Mouse (Mus musculus) lung, postnatal 0 days (tissue): ENCODE results near the gene Cpm. TPM values are rescaled to one million over a fixed set of nuclear protein-coding genes. Genes with fewer than 3 reads are reported as not detected.

ENCODE experiments used
- ATAC-seq: fragments of 200-750 bp; cut with Nextera tagmentation; 2 replicates; pipeline ENCODE4 v1.8.0; 2017; ENCODE audit warnings: moderate library complexity
- DNase-seq: peaks from one replicate; pipeline ENCODE4 v3.0.0-alpha.2; 2016; ENCODE audit warnings: low spot score
- H3K27ac ChIP-seq: fragments of 300-500 bp; sonication (generic); 2 replicates; pipeline ENCODE4 v1.5.1; 2014; ENCODE audit warnings: antibody characterized with exemption, mild to moderate bottlenecking, low read length, mixed read lengths
- H3K27me3 ChIP-seq: fragments of 300-500 bp; sonication (generic); replicated peaks from 2 replicates; pipeline ENCODE4 v1.6.1; 2014; ENCODE audit warnings: low read length, mixed read lengths; ENCODE audit not compliant: insufficient read depth
- H3K36me3 ChIP-seq: fragments of 300-500 bp; sonication (generic); 2 replicates; pipeline ENCODE4 v1.6.1; 2014; ENCODE audit warnings: low read length, mixed read lengths; ENCODE audit not compliant: insufficient read depth
- H3K4me1 ChIP-seq: fragments of 300-500 bp; sonication (generic); 2 replicates; pipeline ENCODE4 v1.6.1; 2014; ENCODE audit warnings: antibody characterized with exemption, low read depth, low read length, mixed read lengths; ENCODE audit not compliant: insufficient read depth
- H3K4me2 ChIP-seq: fragments of 300-500 bp; sonication (generic); replicated peaks from 2 replicates; pipeline ENCODE4 v1.6.1; 2014; ENCODE audit warnings: low read depth, mild to moderate bottlenecking, low read length, moderate library complexity, mixed read lengths
- H3K4me3 ChIP-seq: fragments of 300-500 bp; sonication (generic); 2 replicates; pipeline ENCODE4 v1.5.1; 2014; ENCODE audit warnings: low read depth, low read length
- H3K9ac ChIP-seq: fragments of 300-500 bp; sonication (generic); replicated peaks from 2 replicates; pipeline ENCODE4 v1.6.1; 2014; ENCODE audit warnings: low read depth, mild to moderate bottlenecking
- H3K9me3 ChIP-seq: fragments of 300-500 bp; sonication (generic); 2 replicates; pipeline ENCODE4 v1.6.1; 2016; ENCODE audit warnings: low read length, mixed read lengths
- CTCF ChIP-seq: IDR thresholded peaks from 2 replicates; pipeline ENCODE4 v1.5.1; 2016; ENCODE audit warnings: antibody characterized with exemption, mild to moderate bottlenecking
- EP300 ChIP-seq: IDR thresholded peaks from 2 replicates; pipeline ENCODE4 v1.6.1; 2016; ENCODE audit warnings: antibody characterized with exemption, mild to moderate bottlenecking, control low read depth
- WGBS: fragments of 180-500 bp; shearing (Covaris S2); extraction: QIAGEN DNeasy Blood & Tissue Kit; methylation state at CpG from one replicate; pipeline ENCODE4 v1.1.7; 2014; 5-methylcytosine and 5-hydroxymethylcytosine counted together
- polyA plus RNA-seq: library from polyadenylated mRNA; unstranded; fragments of >200 nt; fragmentation: Nextera tagmentation; extraction: Ambion mirVana; gene quantifications from 2 replicates; pipeline ENCODE4 v1.2.1, GENCODE M21; 2015

Gene Cpm
- polyA plus RNA-seq, 1 experiment from 2014 or later: 250 TPM

DNA sequence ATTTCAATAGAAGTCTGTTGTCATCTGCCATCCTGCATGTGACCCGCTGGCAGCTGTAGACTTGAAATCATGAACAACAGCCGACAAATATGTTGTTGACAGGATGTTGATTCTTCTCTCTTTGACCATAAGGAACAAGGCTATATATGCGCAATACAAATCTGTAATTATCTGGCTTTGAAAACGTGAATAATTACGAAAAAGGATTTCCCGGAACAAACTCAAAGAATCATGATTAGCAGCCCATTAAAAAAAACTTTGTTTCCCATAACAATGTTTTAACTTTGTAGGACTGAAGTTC is 27.3 kb downstream of the Cpm start:
- no peak overlapping the region for H3K4me2 ChIP-seq

DNA sequence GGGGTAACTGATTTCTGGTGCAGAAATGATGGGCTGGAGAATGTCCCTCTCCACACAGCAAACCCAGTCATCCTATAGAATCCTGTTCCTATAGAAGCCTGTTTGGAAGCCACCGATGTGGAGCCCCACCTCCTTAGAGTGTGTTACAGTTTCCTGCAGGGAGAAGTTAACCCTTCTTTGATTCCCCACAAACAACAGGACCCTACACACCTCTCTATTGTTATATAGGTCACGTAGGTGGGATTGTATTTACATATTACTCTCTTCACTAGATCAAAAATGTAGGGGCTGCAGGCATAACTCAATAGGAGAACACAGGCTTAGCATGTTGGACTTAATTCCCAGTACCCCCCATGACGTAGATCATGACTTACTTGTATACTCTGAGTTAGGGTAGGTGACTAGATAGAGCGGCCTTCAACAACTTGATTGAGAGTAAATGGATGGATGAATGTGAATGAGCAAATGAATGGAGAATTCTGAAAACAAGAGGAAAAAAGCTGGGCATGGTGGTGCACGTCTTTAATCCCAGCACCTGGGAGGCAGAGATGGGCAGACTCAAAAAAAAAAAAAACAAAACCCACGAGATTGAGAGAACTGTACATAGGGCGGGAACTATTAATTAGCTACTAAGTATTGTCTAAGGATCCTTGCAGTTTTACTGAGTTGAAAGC is 27.8 kb downstream of the Cpm start:
- H3K9ac ChIP-seq: no peak overlapping the region
- H3K4me1 ChIP-seq: no peaks in the 10 kb centered on the region
- no peaks in the 10 kb centered on the region for H3K36me3 ChIP-seq
- WGBS: 73% methylated on average over 7 of the region's 7 CpGs
- no peak overlapping the region for H3K4me3 ChIP-seq
- no peak overlapping the region for H3K4me2 ChIP-seq
- no peaks in the 10 kb centered on the region for H3K9me3 ChIP-seq
- TF ChIP-seq CTCF: no peak
- TF ChIP-seq EP300: no peak
- DNase-seq: no peak
- no peaks in the 10 kb centered on the region for H3K27me3 ChIP-seq
- ATAC-seq: no peak
- no peak overlapping the region for H3K27ac ChIP-seq

More for the DNA sequence above, 27.3 kb downstream of the Cpm start:
- H3K27me3 ChIP-seq: no peaks in the 10 kb centered on the region
- 74% methylated on average over 6 of the region's 6 CpGs for WGBS
- H3K9me3 ChIP-seq: no peaks in the 10 kb centered on the region
- H3K27ac ChIP-seq: no peak overlapping the region
- no peak for ATAC-seq
- TF ChIP-seq CTCF (no peak), EP300 (no peak)
- DNase-seq: no peak
- no peak overlapping the region for H3K4me3 ChIP-seq
- no peaks in the 10 kb centered on the region for H3K36me3 ChIP-seq
- H3K9ac ChIP-seq: no peak overlapping the region
- H3K4me1 ChIP-seq: no peaks in the 10 kb centered on the region

DNA sequence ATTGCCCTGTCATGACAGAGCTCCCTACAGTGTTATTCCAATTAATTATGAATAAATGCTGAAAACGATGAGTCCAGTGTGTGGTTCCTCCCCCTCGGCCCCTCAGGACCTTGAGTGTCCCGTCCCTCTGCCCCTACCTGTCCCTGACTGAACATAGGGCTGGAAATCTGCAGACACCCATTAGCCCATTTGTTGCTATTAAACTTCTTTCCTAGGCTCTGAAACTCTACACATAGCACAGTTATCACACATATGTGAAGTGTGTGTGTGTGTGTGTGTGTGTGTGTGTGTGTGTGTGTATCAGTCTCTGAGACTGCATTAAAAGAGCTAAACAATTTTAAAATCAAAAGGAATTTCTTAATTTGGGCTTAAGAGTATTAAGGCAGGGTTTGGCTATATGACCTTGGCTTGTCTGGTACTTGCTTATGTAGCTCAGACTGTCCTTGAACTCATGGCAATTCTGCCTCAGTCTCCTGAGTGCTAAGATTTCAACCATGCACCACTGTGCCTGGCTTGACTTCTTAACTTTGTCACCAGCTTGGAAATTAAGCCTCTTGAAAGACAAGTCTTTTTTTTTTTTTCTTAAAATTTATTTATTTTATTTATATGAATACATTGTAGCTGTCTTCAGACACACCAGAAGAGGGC is 28.5 kb downstream of the Cpm start:
- no peak for ATAC-seq
- no peaks in the 10 kb centered on the region for H3K9me3 ChIP-seq
- WGBS: 76% methylated on average over 3 of the region's 3 CpGs
- H3K4me2 ChIP-seq: no peak overlapping the region
- H3K27me3 ChIP-seq: no peaks in the 10 kb centered on the region
- DNase-seq: no peak
- no peaks in the 10 kb centered on the region for H3K36me3 ChIP-seq
- peaks cover 2% of the 10 kb centered on the region; the same call in 1 of the 2 replicates for H3K4me1 ChIP-seq
- H3K27ac ChIP-seq: no peak overlapping the region
- H3K9ac ChIP-seq: no peak overlapping the region
- no peak for TF ChIP-seq EP300
- no peak for TF ChIP-seq CTCF
- H3K4me3 ChIP-seq: no peak overlapping the region

DNA sequence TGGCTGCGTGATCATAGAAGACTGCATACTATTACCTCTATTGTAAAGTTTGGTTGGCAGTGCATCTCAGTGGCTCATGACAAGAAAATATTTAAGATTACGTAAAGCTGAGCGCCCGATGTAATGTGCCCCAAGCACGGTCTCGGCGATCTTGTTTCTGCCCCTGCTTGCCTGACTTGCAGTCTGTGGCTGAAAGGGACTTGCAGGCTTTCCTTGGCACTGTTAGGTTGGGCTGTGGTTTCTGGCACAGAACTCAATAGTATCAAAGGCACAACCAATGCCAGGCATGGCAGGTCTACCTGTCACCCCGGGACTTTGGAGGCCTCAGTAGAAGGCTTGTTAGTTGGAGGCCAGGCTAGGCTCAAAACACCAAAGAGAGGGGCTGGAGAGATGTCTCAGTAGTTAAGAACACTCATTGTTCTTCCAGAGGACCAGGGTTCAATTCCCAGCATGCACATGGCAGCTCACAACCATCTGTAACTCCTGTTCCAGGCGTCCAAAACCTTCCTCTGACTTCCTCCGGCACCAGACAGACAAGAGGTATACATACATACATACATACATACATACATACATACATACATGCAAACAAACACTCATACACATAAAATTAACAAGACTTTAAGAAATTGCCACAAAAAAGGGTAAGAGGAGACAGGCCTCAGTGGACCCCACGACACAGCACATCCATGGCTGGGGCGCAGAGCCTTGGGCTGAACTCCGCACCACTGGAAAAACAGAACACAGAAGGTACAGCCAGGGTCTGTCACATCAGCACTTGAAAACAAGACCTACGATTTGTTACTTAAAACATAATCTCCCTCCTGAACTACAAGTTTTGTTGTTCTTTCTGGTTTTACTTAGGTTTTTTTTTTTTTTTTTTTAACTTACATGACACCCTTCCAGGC is 29.5 kb downstream of the Cpm start:
- Histone ChIP-seq H3K36me3 (no peaks in the 10 kb centered on the region), H3K27me3 (no peaks in the 10 kb centered on the region), H3K4me2 (no peak overlapping the region), H3K9me3 (no peaks in the 10 kb centered on the region), H3K4me1 (peaks cover 6% of the 10 kb centered on the region; the same call in 1 of the 2 replicates), H3K9ac (no peak overlapping the region), H3K4me3 (no peak overlapping the region), H3K27ac (no peak overlapping the region)
- DNase-seq (no peak), ATAC-seq (no peak)
- TF ChIP-seq EP300 (no peak), CTCF (no peak)
- WGBS: 90% methylated on average over 14 of the region's 14 CpGs

DNA sequence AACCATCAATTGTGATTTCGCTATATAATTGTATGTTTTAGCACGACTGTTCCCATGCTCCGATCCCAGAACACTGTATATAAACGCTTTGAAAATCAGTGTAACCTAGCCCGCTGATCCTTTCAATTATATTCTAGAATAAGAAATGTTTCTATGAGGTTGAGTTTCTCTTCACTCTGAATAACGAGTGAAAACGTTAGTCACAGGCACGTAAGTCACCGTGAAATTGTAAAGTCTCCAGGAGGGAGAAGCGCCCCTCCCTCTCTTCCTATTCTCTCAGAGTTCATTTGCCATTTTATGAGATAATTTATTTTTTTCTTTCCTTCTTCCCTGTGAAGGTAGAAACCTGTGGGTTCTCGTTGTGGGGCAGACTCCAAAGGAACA is 30.1 kb downstream of the Cpm start:
- 77% methylated on average over 11 of the region's 11 CpGs for WGBS
- DNase-seq: no peak
- H3K4me3 ChIP-seq: no peak overlapping the region
- H3K27me3 ChIP-seq: no peaks in the 10 kb centered on the region
- no peak overlapping the region for H3K9ac ChIP-seq
- no peak for TF ChIP-seq CTCF
- TF ChIP-seq EP300: no peak
- H3K9me3 ChIP-seq: no peaks in the 10 kb centered on the region
- no peak overlapping the region for H3K27ac ChIP-seq
- H3K4me2 ChIP-seq: no peak overlapping the region
- peaks cover 6% of the 10 kb centered on the region; the same call in 1 of the 2 replicates for H3K4me1 ChIP-seq
- ATAC-seq: no peak
- H3K36me3 ChIP-seq: no peaks in the 10 kb centered on the region

GRCm38 (mm10) chr10:117659819-117660218 is 30.5 kb downstream of the Cpm start:
- no peak for DNase-seq
- no peak overlapping the region for H3K4me3 ChIP-seq
- H3K9me3 ChIP-seq: no peaks in the 10 kb centered on the region
- no peak overlapping the region for H3K27ac ChIP-seq
- no peak for TF ChIP-seq CTCF
- TF ChIP-seq EP300: no peak
- H3K9ac ChIP-seq: no peak overlapping the region
- WGBS: 51% methylated on average over 10 of the region's 11 CpGs
- H3K27me3 ChIP-seq: no peaks in the 10 kb centered on the region
- no peak for ATAC-seq
- peaks cover 6% of the 10 kb centered on the region; the same call in 1 of the 2 replicates for H3K4me1 ChIP-seq
- H3K36me3 ChIP-seq: no peaks in the 10 kb centered on the region
- H3K4me2 ChIP-seq: no peak overlapping the region
